Mouse (Mus musculus) hindbrain, embryonic 10.5 days (tissue): ENCODE data around the gene Tmem175. TPM values are rescaled to one million over a fixed set of nuclear protein-coding genes. Genes with fewer than 3 reads are reported as not detected.

Source experiments
- DNase-seq: peaks from one replicate; pipeline ENCODE4 v3.0.0-alpha.2; 2017; ENCODE audit warnings: low spot score
- H3K27ac ChIP-seq: fragments of 300-500 bp; sonication (generic); 2 replicates; pipeline ENCODE4 v1.5.1; 2016; ENCODE audit warnings: mild to moderate bottlenecking, moderate library complexity
- H3K27me3 ChIP-seq: fragments of 300-500 bp; sonication (generic); 2 replicates; pipeline ENCODE4 v1.6.1; 2016; ENCODE audit warnings: mild to moderate bottlenecking; ENCODE audit not compliant: poor library complexity, insufficient read depth, severe bottlenecking
- H3K36me3 ChIP-seq: fragments of 300-500 bp; sonication (generic); 2 replicates; pipeline ENCODE4 v1.6.1; 2016; ENCODE audit warnings: mild to moderate bottlenecking, moderate library complexity
- H3K4me1 ChIP-seq: fragments of 300-500 bp; sonication (generic); replicated peaks from 2 replicates; pipeline ENCODE4 v1.6.1; 2016; ENCODE audit warnings: mild to moderate bottlenecking
- H3K4me3 ChIP-seq: fragments of 300-500 bp; sonication (generic); 2 replicates; pipeline ENCODE4 v1.5.1; 2016; ENCODE audit warnings: mild to moderate bottlenecking, moderate library complexity
- H3K9me3 ChIP-seq: fragments of 300-500 bp; sonication (generic); 2 replicates; pipeline ENCODE4 v1.6.1; 2016; ENCODE audit warnings: mild to moderate bottlenecking, moderate library complexity
- WGBS: fragments of 180-500 bp; shearing (Covaris S2); methylation state at CpG from one replicate; pipeline ENCODE4 v1.1.7; 2016; 5-methylcytosine and 5-hydroxymethylcytosine counted together
- polyA plus RNA-seq: library from polyadenylated mRNA; unstranded; fragments of >200 nt; fragmentation: Nextera tagmentation; extraction: Ambion mirVana; gene quantifications from 2 replicates; pipeline ENCODE4 v1.2.1, GENCODE M21; 2016

Gene Tmem175
- polyA plus RNA-seq, 1 experiment from 2014 or later, result 19.2 TPM

DNA sequence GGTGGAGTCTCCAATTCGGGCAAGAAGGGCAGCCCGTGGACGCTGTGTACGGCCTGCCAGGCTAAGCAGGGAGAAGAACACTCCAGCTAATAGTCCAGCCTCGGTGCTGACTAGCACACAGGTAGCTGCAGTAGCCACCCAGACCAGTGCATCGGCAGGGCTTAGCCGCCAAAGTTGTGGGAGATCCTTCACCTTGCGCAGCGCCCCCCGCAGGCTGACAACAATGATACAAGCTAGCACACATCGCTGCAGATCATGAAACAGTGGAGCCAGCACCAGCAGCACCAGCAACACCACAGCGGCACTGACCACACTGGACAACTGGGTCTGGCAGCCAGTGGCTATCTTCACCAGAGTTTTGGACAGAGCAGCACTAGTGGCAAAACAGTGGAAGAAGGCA, 42.2 kb downstream of the Tmem175 start:
- Histone ChIP-seq H3K9me3 (no peaks in the 10 kb centered on the region), H3K4me3 (no peak overlapping the region), H3K27ac (no peak overlapping the region), H3K27me3 (no peaks in the 10 kb centered on the region), H3K36me3 (peaks cover 22% of the 10 kb centered on the region), H3K4me1 (peaks cover 25% of the 10 kb centered on the region)
- 92% methylated on average over 12 of the region's 12 CpGs for WGBS
- no peak for DNase-seq

DNA sequence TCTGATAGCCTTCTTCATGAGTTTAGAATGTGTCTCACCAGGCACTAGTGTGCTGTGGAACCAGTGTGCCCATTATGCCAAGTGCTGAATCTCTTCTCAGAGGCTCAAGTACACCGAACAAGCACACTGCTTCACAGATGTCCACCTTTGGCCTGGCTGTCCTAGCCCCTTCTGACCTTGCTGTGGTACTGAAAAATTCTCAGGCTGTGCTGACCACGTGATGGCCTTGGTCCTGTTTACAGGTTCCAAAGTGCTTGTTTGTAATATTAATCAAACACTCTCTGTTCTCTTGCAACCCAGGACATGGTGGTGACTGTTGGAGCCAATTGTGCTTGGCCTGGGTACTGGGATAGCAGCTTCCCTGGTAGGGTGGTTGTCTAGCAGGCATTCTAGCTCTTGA, 45.1 kb downstream of the Tmem175 start:
- Histone ChIP-seq H3K36me3 (peaks cover 22% of the 10 kb centered on the region), H3K9me3 (no peaks in the 10 kb centered on the region), H3K4me3 (no peak overlapping the region), H3K4me1 (peaks cover 26% of the 10 kb centered on the region), H3K27me3 (no peaks in the 10 kb centered on the region), H3K27ac (no peak overlapping the region)
- DNase-seq, result no peak
- WGBS, result 93% methylated on average over 2 of the region's 2 CpGs

DNA sequence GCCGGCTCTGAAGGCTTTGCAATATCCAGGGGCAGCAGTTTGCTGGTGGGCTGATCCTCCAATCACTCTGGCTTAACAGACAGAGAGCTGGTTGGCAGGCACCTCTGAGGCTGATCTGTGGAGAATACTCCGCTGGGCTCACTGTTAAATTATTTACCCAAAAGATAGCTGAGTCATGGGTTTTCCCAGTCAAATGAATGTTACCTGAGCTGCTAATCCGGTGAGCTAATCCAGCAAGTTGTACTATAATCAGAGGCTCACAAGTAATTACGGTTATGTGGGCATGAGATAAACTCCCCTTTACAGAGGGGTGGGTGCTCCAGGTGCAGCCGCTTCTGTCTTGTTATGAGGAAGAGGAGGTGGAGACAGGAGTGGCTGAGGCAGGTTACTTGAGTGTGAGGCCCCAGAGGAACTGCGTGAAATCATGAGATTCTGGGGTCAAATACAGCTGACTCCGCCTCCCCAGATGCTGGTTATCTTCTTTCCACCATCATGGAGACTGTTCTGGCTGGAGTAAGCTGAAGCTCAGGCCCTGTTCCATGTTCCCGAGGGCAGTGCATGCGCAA, 45.8 kb downstream of the Tmem175 start, which contains the start of gene Slc26a1:
TSS of gene Slc26a1 (minus strand) at position 319 of the 566 bp plus-strand sequence.
- Histone ChIP-seq H3K4me1 (peaks cover 19% of the 10 kb centered on the region), H3K9me3 (no peaks in the 10 kb centered on the region), H3K27me3 (no peaks in the 10 kb centered on the region), H3K4me3 (no peak within 1 kb of the TSS), H3K36me3 (peaks cover 22% of the 10 kb centered on the region), H3K27ac (no peak within 1 kb of the TSS)
- no peak for DNase-seq
- 80% methylated on average over 9 of the region's 9 CpGs for WGBS

DNA sequence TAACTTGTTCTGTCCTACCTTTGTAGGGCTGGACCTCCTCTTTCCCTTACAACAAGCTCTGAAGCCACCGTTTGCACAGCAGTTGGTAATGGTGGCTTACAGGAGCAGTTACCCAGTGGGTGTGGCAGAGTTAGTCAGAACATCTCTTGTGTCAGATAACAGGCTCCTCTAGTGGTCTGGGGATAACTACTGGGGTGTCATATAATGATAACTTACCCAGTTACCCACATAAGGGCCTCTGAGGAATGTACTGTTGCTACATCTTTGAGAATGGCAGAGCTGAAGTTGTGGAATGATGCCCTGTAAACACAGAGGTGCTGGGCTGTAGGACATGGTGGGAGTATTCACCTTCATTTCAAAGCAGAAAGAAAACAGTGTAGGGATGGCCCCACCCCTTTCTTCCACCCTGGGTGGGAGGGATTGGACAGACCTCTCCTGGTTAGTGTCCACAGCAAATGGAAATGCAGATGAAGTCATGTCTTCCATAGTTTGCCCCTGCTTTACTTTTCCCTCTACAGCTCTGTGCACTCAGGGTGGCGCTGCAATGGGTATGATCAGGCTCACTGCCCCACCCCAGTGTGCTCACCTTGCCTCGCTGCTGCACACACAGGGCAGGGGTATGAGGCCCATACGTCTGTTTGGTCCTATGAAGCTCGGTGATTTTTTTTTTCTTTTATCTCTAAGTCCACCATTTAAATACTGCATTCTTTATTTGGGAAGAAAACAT, 47.4 kb downstream of the Tmem175 start:
- 11% methylated on average over 5 of the region's 5 CpGs for WGBS

DNA sequence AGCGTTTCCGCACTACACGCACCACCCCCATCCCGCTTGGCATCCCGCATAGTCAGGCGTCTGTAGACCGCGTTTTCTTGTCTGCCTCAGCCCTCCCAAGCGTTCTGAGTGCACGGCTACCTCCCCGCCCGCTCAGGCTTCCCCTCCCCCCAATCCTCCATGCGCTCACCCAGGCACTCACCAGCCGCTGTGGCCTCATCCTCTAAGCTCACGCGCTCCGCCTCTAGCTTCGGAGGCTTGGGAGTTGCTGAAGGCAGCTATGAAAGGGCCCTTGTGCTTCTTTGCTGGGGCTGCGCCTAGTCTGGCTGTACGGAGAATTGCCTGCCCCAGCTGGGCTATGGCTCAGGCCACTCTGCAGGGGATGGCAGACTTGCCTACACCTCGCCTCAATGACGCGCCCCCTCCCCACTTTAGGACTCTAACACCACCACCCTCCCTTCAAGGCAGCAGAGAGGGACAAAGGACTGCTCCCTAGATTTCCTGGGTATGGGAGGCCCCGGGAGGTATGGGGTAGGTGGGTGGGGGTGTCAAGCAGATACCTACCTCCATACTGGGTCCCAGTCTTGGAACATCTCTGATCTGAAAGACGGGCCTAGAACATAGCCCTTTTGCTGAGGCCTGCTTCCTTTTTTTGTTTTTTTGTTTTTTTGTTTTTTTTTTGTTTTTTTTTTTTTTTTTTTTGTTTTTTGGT, 48.2 kb downstream of the Tmem175 start:
- H3K27ac ChIP-seq, result peak overlapping the region; percentile 85
- peak overlapping the region; percentile 53 for H3K4me3 ChIP-seq
- no peaks in the 10 kb centered on the region for H3K27me3 ChIP-seq
- WGBS, result 3% methylated on average over 25 of the region's 25 CpGs
- H3K36me3 ChIP-seq, result peaks cover 8% of the 10 kb centered on the region; the same call in 1 of the 2 replicates
- H3K9me3 ChIP-seq, result no peaks in the 10 kb centered on the region
- peak; percentile 81 for DNase-seq
- peaks cover 16% of the 10 kb centered on the region for H3K4me1 ChIP-seq

More for the DNA sequence above, 47.4 kb downstream of the Tmem175 start:
- Histone ChIP-seq H3K27ac (peak overlapping the region; percentile 85), H3K4me3 (peak overlapping the region; percentile 53), H3K27me3 (no peaks in the 10 kb centered on the region), H3K36me3 (peaks cover 16% of the 10 kb centered on the region), H3K4me1 (peaks cover 16% of the 10 kb centered on the region), H3K9me3 (no peaks in the 10 kb centered on the region)
- no peak for DNase-seq

DNA sequence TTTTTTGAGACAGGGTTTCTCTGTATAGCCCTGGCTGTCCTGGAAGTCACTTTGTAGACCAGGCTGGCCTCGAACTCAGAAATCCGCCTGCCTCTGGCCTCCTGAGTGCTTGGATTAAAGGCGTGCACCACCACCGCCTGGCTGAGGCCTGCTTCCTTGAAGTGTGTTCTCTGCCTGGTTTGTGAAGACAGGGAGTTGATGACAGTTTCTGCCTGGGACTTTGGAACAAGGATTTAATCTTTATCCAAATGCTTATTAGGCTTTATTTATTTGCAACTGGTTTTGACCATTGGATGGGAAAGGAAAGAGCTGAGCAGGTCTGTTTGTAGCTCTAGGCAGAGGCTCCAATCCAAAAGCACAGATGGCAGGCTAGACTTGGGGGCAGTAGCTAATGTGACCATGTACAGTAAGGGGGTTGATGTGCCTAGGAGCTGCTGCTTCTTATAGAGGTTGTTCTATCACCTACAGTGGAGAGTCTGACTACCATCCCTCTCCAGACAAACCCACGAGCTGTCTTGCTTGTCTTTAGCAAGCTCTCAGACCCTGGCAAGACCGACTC, 48.8 kb downstream of the Tmem175 start:
- Histone ChIP-seq H3K4me3 (no peak overlapping the region), H3K27ac (no peak overlapping the region), H3K27me3 (no peaks in the 10 kb centered on the region), H3K4me1 (peaks cover 16% of the 10 kb centered on the region), H3K36me3 (peaks cover 4% of the 10 kb centered on the region; the same call in 1 of the 2 replicates), H3K9me3 (no peaks in the 10 kb centered on the region)
- no peak for DNase-seq
- 88% methylated on average over 6 of the region's 6 CpGs for WGBS

DNA sequence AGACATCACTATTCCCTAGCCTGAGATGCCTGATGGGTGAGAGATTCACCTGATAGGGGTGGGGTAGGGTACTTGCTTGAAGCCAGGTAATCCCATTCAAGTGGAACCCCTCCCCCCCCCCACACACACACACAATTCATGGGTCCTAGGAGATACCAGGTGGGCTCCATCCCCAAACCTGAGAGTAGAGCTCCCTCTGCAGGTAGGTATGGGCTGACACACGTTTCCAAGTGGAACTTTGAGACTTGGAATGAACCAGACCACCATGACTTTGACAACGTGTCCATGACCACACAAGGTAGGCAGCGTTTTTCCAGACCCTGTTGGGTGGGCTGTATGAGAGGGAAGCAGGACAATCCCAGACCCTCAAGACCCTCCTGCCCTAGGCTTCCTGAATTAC, 50.3 kb downstream of the Tmem175 start:
- Histone ChIP-seq H3K27me3 (no peaks in the 10 kb centered on the region), H3K4me1 (peaks cover 16% of the 10 kb centered on the region), H3K9me3 (no peaks in the 10 kb centered on the region), H3K4me3 (no peak overlapping the region), H3K36me3 (no peaks in the 10 kb centered on the region), H3K27ac (no peak overlapping the region)
- 58% methylated on average over 3 of the region's 3 CpGs for whole genome bisulfite sequencing
- DNase-seq, result no peak

DNA sequence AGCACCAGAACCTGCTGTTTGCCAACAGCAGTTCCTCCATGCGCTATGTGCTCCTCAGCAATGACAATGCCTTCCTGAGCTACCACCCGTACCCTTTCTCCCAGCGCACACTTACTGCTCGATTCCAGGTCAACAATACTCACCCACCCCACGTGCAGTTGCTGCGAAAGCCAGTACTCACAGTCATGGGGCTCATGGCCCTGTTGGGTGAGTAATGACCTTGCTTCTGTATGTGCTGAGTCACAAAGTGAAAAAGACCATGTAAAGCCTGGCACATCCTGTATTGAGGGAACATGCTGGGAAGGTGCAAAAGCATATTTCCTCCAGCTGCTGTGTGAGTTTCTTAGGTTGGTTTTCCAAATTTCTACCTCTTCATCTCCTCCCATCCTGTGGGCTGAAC, 51.3 kb downstream of the Tmem175 start:
- 91% methylated on average over 6 of the region's 6 CpGs for WGBS
- DNase-seq, result no peak
- no peak overlapping the region for H3K4me3 ChIP-seq
- H3K27ac ChIP-seq, result no peak overlapping the region
- H3K27me3 ChIP-seq, result no peaks in the 10 kb centered on the region
- H3K36me3 ChIP-seq, result no peaks in the 10 kb centered on the region
- H3K9me3 ChIP-seq, result no peaks in the 10 kb centered on the region
- H3K4me1 ChIP-seq, result peaks cover 16% of the 10 kb centered on the region

DNA sequence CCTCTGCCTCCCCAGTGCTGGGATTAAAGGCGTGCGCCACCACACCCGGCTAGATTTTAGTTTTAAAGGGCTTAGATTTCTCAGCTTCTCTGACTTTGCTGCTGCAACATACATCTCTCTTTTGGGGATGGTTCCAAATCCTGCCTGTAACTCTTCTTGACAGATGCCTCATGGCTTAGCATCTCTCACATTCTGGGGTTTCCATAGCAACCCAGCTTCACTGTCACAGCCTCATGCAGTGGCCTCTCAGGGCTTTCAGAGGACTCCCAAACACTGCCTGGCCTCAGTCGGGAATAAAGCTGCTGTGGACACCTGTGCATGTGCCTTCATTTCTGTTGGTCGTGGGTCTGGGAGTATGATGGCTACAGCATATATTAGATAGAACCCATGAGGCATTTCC, 59.5 kb downstream of the Tmem175 start:
- Histone ChIP-seq H3K27me3 (peaks cover 24% of the 10 kb centered on the region), H3K27ac (no peak overlapping the region), H3K4me3 (no peak overlapping the region), H3K9me3 (no peaks in the 10 kb centered on the region), H3K4me1 (peaks cover 20% of the 10 kb centered on the region), H3K36me3 (no peaks in the 10 kb centered on the region)
- WGBS, result 77% methylated on average over 5 of the region's 5 CpGs
- no peak for DNase-seq

DNA sequence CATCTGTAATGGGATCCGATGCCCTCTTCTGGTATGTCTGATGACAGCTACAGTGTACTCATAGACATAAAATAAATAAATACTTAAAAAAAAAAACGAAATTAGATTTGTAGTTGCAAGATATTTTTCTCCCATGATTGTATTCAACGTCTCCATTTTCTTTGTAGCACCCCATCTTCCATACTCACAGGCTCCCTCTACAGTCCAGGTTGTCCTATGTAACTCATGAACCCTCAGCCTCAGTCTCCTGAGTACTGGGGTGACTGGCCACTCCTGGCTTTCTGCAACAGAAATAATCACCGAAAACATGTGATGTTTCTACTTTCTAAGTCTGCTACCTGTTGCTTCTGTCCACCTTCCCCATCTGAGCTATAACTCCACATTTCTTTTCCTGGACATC, 61.6 kb downstream of the Tmem175 start:
- Histone ChIP-seq H3K9me3 (no peaks in the 10 kb centered on the region), H3K4me3 (no peak overlapping the region), H3K36me3 (0 out of 2 replicates have a peak, but pooled peaks cover 3% of the 10 kb centered on the region), H3K27me3 (peaks cover 35% of the 10 kb centered on the region), H3K4me1 (peaks cover 39% of the 10 kb centered on the region), H3K27ac (no peak overlapping the region)
- no peak for DNase-seq
- 75% methylated on average over 4 of the region's 4 CpGs for WGBS

DNA sequence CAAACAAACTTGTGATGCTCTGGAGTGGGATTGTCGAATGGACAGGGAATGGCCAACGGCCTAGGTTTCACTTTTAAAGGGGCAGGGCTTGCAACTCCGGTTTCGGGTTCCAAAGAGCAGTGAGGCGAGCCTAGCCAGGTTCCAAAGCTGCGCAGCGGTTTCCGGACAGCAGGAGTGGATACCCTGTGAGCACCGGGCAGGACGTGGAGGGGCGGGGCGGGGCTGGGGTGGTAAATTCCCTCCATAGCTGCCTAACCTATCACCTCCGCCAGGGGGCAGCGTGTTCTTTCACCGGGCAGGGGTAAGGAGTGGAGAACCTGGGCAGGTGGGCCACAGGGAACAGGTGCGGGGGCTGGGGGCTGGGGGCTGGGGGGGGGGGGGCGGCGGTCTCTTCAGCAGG, 62.7 kb downstream of the Tmem175 start, which contains the start of gene Fgfrl1:
TSS of gene Fgfrl1 (plus strand) at position 112 of the 400 bp plus-strand sequence.
- Histone ChIP-seq H3K36me3 (0 out of 2 replicates have a peak, but pooled peaks cover 3% of the 10 kb centered on the region), H3K9me3 (no peaks in the 10 kb centered on the region), H3K4me1 (peaks cover 50% of the 10 kb centered on the region), H3K27me3 (peaks cover 39% of the 10 kb centered on the region), H3K27ac (no peak within 1 kb of the TSS), H3K4me3 (peak within 1 kb of the TSS; percentile 85)
- WGBS, result 2% methylated on average over 16 of the region's 18 CpGs
- peak; percentile 61 for DNase-seq

DNA sequence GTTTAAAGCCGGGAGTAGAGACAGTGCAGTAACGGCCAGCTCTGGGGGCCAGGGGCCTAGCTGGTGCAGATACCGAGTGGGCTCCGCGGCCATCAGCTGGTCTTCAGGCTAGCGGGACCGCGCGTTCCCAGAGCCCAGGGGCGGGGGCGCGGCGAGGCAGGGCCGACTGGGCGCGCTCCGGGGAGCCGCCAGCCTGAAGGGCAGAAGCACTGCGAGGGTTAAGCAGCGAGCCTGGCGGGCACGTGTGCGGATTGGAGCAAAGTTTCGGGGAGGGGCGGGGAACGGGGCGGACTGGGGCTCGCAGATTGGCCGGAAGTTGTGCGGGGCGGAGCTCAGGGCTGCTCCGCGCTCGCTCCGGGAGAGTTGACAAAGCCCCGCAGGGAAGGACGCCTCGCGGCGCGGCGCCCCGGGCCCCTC, 64.3 kb downstream of the Tmem175 start:
- H3K4me1 ChIP-seq, result peaks cover 66% of the 10 kb centered on the region
- peak overlapping the region; percentile 85 for H3K4me3 ChIP-seq
- 0% methylated on average over 38 of the region's 43 CpGs for WGBS
- H3K36me3 ChIP-seq, result 0 out of 2 replicates have a peak, but pooled peaks cover 6% of the 10 kb centered on the region
- peak overlapping the region; percentile 91 for H3K27ac ChIP-seq
- peak; percentile 93 for DNase-seq
- peaks cover 39% of the 10 kb centered on the region for H3K27me3 ChIP-seq
- no peaks in the 10 kb centered on the region for H3K9me3 ChIP-seq
